Mouse (Mus musculus): ENCODE measurements around the gene Kng2. TPM values are rescaled to one million over a fixed set of nuclear protein-coding genes. Genes with fewer than 3 reads are reported as not detected.
A peak's percentile ranks its signal among the peaks of the same experiment; 100 is the strongest.

The Kng2 gene
- polyA plus RNA-seq, 1 experiment from 2014 or later: 0.88 TPM

- H3K9ac ChIP-seq: no peak overlapping the region
- no peak for ATAC-seq (ENCODE audit: low FRiP score)
- DNase-seq (ENCODE audit: low spot score): no peak
- no peak overlapping the region for H3K27ac ChIP-seq
- 69% methylated on average over 1 of the region's 1 CpGs for WGBS
- no peaks in the 10 kb centered on the region for H3K36me3 ChIP-seq (replicated peaks; ENCODE audit: control insufficient read depth, insufficient read depth)
- H3K4me2 ChIP-seq (replicated peaks): no peak overlapping the region
- no peaks in the 10 kb centered on the region for H3K4me1 ChIP-seq (replicated peaks; ENCODE audit: control insufficient read depth, insufficient read depth, low read length)
- no peak overlapping the region for H3K4me3 ChIP-seq (replicated peaks; ENCODE audit: low read length)
- H3K9me3 ChIP-seq (ENCODE audit: control insufficient read depth, low read length): no peaks in the 10 kb centered on the region
- no peaks in the 10 kb centered on the region for H3K27me3 ChIP-seq (ENCODE audit: control insufficient read depth, insufficient read depth, low read length)
Observed at GRCm38 (mm10) chr16:22967383-22968030, 61.8 kb downstream of the Kng2 start.

DNA sequence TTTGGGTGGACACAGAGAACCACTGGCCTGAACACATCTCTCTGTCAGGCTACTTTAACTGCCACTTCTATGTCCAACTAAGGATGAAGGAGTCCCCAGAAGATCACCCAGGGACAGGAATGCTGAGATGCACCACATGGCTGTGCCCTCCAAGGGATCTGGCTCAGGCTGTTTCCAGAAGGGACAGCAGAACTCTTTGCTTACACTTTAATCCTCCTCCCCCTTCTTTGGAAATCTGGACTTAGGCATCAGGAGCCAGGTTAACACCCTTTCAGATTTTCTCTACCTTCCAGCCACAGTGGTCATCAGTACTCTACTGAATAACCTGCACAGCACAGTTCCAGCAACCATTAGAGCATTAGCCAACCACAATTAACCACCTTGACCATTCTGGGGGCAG is 66.0 kb downstream of the Kng2 start:
- no peaks in the 10 kb centered on the region for H3K36me3 ChIP-seq (replicated peaks; ENCODE audit: control insufficient read depth, insufficient read depth)
- no peak for DNase-seq (ENCODE audit: low spot score)
- no peak overlapping the region for H3K4me2 ChIP-seq (replicated peaks)
- no peak for ATAC-seq (ENCODE audit: low FRiP score)
- no peaks in the 10 kb centered on the region for H3K4me1 ChIP-seq (replicated peaks; ENCODE audit: control insufficient read depth, insufficient read depth, low read length)
- H3K4me3 ChIP-seq (replicated peaks; ENCODE audit: low read length): no peak overlapping the region
- no peak overlapping the region for H3K27ac ChIP-seq
- no peak overlapping the region for H3K9ac ChIP-seq
- H3K9me3 ChIP-seq (ENCODE audit: control insufficient read depth, low read length): no peaks in the 10 kb centered on the region
- H3K27me3 ChIP-seq (ENCODE audit: control insufficient read depth, insufficient read depth, low read length): no peaks in the 10 kb centered on the region

- no peak for DNase-seq (ENCODE audit: low spot score)
- ATAC-seq (ENCODE audit: low FRiP score): no peak
Observed at GRCm38 (mm10) chr16:22962256-22962655, 67.0 kb downstream of the Kng2 start.

GRCm38 (mm10) chr16:22961073-22961472 is 68.2 kb downstream of the Kng2 start:
- H3K27me3 ChIP-seq (ENCODE audit: control insufficient read depth, insufficient read depth, low read length): no peaks in the 10 kb centered on the region
- 94% methylated on average over 8 of the region's 8 CpGs for WGBS
- H3K9me3 ChIP-seq (ENCODE audit: control insufficient read depth, low read length): no peaks in the 10 kb centered on the region
- no peak overlapping the region for H3K4me3 ChIP-seq (replicated peaks; ENCODE audit: low read length)
- no peak for DNase-seq (ENCODE audit: low spot score)
- no peak overlapping the region for H3K9ac ChIP-seq
- H3K27ac ChIP-seq: no peak overlapping the region
- ATAC-seq (ENCODE audit: low FRiP score): no peak
- H3K4me1 ChIP-seq (replicated peaks; ENCODE audit: control insufficient read depth, insufficient read depth, low read length): no peaks in the 10 kb centered on the region
- no peak overlapping the region for H3K4me2 ChIP-seq (replicated peaks)
- H3K36me3 ChIP-seq (replicated peaks; ENCODE audit: control insufficient read depth, insufficient read depth): no peaks in the 10 kb centered on the region

More at GRCm38 (mm10) chr16:22962256-22962655, 67.0 kb downstream of the Kng2 start:
- H3K27ac ChIP-seq: no peak overlapping the region
- no peaks in the 10 kb centered on the region for H3K36me3 ChIP-seq (replicated peaks; ENCODE audit: control insufficient read depth, insufficient read depth)
- H3K4me3 ChIP-seq (replicated peaks; ENCODE audit: low read length): no peak overlapping the region
- H3K27me3 ChIP-seq (ENCODE audit: control insufficient read depth, insufficient read depth, low read length): no peaks in the 10 kb centered on the region
- no peaks in the 10 kb centered on the region for H3K9me3 ChIP-seq (ENCODE audit: control insufficient read depth, low read length)
- H3K4me2 ChIP-seq (replicated peaks): no peak overlapping the region
- 86% methylated on average over 5 of the region's 5 CpGs for WGBS
- no peak overlapping the region for H3K9ac ChIP-seq
- H3K4me1 ChIP-seq (replicated peaks; ENCODE audit: control insufficient read depth, insufficient read depth, low read length): no peaks in the 10 kb centered on the region

GRCm38 (mm10) chr16:22956085-22956439 is 73.2 kb downstream of the Kng2 start:
- H3K27me3 ChIP-seq (ENCODE audit: control insufficient read depth, insufficient read depth, low read length): no peaks in the 10 kb centered on the region
- H3K9me3 ChIP-seq (ENCODE audit: control insufficient read depth, low read length): no peaks in the 10 kb centered on the region
- 55% methylated on average over 11 of the region's 11 CpGs for WGBS
- H3K4me2 ChIP-seq (replicated peaks): no peak overlapping the region; the same call in 1 of the 2 replicates
- no peak overlapping the region for H3K9ac ChIP-seq
- ATAC-seq (ENCODE audit: low FRiP score) (no peak), DNase-seq (ENCODE audit: low spot score) (no peak)
- no peak overlapping the region for H3K4me3 ChIP-seq (replicated peaks; ENCODE audit: low read length)
- no peaks in the 10 kb centered on the region for H3K4me1 ChIP-seq (replicated peaks; ENCODE audit: control insufficient read depth, insufficient read depth, low read length)
- no peak overlapping the region for H3K27ac ChIP-seq
- H3K36me3 ChIP-seq (replicated peaks; ENCODE audit: control insufficient read depth, insufficient read depth): no peaks in the 10 kb centered on the region

GRCm38 (mm10) chr16:22955397-22956084 is 73.7 kb downstream of the Kng2 start:
- WGBS: 30% methylated on average over 13 of the region's 13 CpGs
- DNase-seq (ENCODE audit: low spot score): peak; percentile 24
- ATAC-seq (ENCODE audit: low FRiP score): no peak

DNA sequence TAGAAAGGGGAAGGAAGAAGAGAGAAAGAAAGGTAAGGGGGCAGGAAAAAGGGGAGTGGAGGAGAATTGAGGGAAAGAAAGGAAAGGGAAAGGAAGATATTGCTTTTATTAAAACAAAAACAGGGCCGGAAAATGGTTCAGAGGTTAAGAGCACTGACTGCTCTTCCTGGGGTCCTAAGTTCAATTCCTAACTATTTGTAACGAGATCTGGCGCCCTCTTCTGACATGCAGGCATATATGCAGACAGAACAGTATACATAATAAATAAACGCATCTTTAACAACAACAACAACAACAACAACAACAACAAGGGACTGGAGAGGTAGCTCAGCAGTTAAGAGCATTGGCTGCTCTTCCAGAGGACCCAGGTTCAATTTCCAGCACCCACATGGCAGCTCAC is 76.2 kb downstream of the Kng2 start:
- DNase-seq (ENCODE audit: low spot score): no peak
- H3K4me1 ChIP-seq (replicated peaks; ENCODE audit: control insufficient read depth, insufficient read depth, low read length): no peaks in the 10 kb centered on the region
- H3K4me2 ChIP-seq (replicated peaks): no peak overlapping the region
- no peak for ATAC-seq (ENCODE audit: low FRiP score)
- no peaks in the 10 kb centered on the region for H3K27me3 ChIP-seq (ENCODE audit: control insufficient read depth, insufficient read depth, low read length)
- no peaks in the 10 kb centered on the region for H3K9me3 ChIP-seq (ENCODE audit: control insufficient read depth, low read length)
- WGBS: 48% methylated on average over 4 of the region's 4 CpGs
- no peak overlapping the region for H3K4me3 ChIP-seq (replicated peaks; ENCODE audit: low read length)
- H3K9ac ChIP-seq: no peak overlapping the region
- H3K27ac ChIP-seq: no peak overlapping the region
- H3K36me3 ChIP-seq (replicated peaks; ENCODE audit: control insufficient read depth, insufficient read depth): no peaks in the 10 kb centered on the region

More at GRCm38 (mm10) chr16:22955397-22956084, 73.7 kb downstream of the Kng2 start:
- Histone ChIP-seq H3K36me3 (replicated peaks; ENCODE audit: control insufficient read depth, insufficient read depth) (no peaks in the 10 kb centered on the region), H3K9me3 (ENCODE audit: control insufficient read depth, low read length) (no peaks in the 10 kb centered on the region), H3K27me3 (ENCODE audit: control insufficient read depth, insufficient read depth, low read length) (no peaks in the 10 kb centered on the region), H3K4me2 (replicated peaks) (no peak overlapping the region; the same call in 1 of the 2 replicates), H3K9ac (no peak overlapping the region), H3K27ac (no peak overlapping the region), H3K4me1 (replicated peaks; ENCODE audit: control insufficient read depth, insufficient read depth, low read length) (no peaks in the 10 kb centered on the region), H3K4me3 (replicated peaks; ENCODE audit: low read length) (no peak overlapping the region)

- 97% methylated on average over 6 of the region's 6 CpGs for WGBS
- no peaks in the 10 kb centered on the region for H3K4me1 ChIP-seq (replicated peaks; ENCODE audit: control insufficient read depth, insufficient read depth, low read length)
- no peak within 1 kb of the TSS for H3K27ac ChIP-seq
- no peak for ATAC-seq (ENCODE audit: low FRiP score)
- H3K27me3 ChIP-seq (ENCODE audit: control insufficient read depth, insufficient read depth, low read length): no peaks in the 10 kb centered on the region
- H3K9ac ChIP-seq: no peak within 1 kb of the TSS
- no peaks in the 10 kb centered on the region for H3K9me3 ChIP-seq (ENCODE audit: control insufficient read depth, low read length)
- DNase-seq (ENCODE audit: low spot score): no peak
- H3K36me3 ChIP-seq (replicated peaks; ENCODE audit: control insufficient read depth, insufficient read depth): no peaks in the 10 kb centered on the region
- H3K4me3 ChIP-seq (replicated peaks; ENCODE audit: low read length): no peak within 1 kb of the TSS
- no peak within 1 kb of the TSS for H3K4me2 ChIP-seq (replicated peaks)
Observed at GRCm38 (mm10) chr16:22950840-22951395, 78.4 kb downstream of the Kng2 start, which contains the start of gene Hrg. Gene Hrg, plus strand, starts transcription at chr16:22951072.

DNA sequence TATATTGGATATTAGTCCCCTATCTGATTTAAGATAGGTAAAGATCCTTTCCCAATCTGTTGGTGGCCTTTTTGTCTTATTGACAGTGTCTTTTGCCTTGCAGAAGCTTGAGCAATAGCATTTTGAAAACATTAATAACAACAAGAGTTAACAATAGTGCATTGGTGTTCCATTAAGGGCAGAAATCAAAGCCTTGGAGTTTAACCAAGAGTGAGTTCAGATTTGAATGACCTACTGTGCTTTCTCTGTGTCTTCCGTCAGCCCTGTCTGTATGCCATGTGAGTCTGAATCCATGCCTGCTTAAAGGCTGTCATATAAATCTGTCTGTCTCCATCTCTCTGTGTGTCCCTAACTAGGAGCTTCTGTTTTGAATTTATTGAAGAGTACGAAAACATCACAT is 81.9 kb downstream of the Kng2 start:
- no peak overlapping the region for H3K4me3 ChIP-seq (replicated peaks; ENCODE audit: low read length)
- H3K4me1 ChIP-seq (replicated peaks; ENCODE audit: control insufficient read depth, insufficient read depth, low read length): no peaks in the 10 kb centered on the region
- no peaks in the 10 kb centered on the region for H3K27me3 ChIP-seq (ENCODE audit: control insufficient read depth, insufficient read depth, low read length)
- DNase-seq (ENCODE audit: low spot score) (no peak), ATAC-seq (ENCODE audit: low FRiP score) (no peak)
- H3K9me3 ChIP-seq (ENCODE audit: control insufficient read depth, low read length): no peaks in the 10 kb centered on the region
- H3K36me3 ChIP-seq (replicated peaks; ENCODE audit: control insufficient read depth, insufficient read depth): no peaks in the 10 kb centered on the region
- WGBS: 90% methylated on average over 2 of the region's 2 CpGs
- no peak overlapping the region for H3K27ac ChIP-seq
- H3K4me2 ChIP-seq (replicated peaks): no peak overlapping the region
- H3K9ac ChIP-seq: no peak overlapping the region
